Mouse (Mus musculus) testis, adult 2 months (tissue): ENCODE measurements around the gene Klk14.

Source experiments
- CTCF ChIP-seq: fragments of 200-500 bp; IDR thresholded peaks from 2 replicates; pipeline ENCODE4 v1.5.1; 2012; ENCODE audit warnings: low read depth, mild to moderate bottlenecking, inconsistent platforms, low read length, moderate library complexity; ENCODE audit not compliant: control insufficient read depth, insufficient read depth, insufficient replicate concordance
- POLR2A ChIP-seq: fragments of 200-500 bp; IDR thresholded peaks from 2 replicates; pipeline ENCODE4 v1.6.1; 2012; ENCODE audit warnings: low read depth, mild to moderate bottlenecking, inconsistent platforms, low read length, moderate library complexity; ENCODE audit not compliant: control insufficient read depth

DNA sequence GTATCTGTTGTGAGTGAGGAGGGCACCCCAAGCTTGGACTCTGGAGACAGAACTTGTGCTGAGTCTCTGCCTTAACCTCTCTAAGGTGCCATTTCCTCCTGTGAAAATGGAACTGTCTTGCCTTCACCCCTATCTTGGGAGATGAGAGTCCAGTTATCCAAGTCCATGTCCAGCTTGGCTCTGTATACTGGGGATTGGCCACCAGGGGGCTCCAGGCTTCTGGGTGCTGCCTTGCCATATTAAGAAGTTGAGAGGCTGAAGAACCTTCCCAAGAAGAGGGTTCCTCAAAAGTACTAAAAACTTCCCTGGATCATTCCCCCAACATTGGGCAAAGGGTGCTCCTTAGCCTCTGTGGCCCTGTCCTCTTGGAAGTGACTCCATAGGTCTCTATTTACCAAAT is 11.7 kb upstream of the Klk14 start:
- TF ChIP-seq POLR2A (no peak), CTCF (peak; percentile 33; the same call in 1 of the 2 replicates)
